Comparison of ENCODE assay signal across 8 mouse cellular contexts in the genomic region with DNA sequence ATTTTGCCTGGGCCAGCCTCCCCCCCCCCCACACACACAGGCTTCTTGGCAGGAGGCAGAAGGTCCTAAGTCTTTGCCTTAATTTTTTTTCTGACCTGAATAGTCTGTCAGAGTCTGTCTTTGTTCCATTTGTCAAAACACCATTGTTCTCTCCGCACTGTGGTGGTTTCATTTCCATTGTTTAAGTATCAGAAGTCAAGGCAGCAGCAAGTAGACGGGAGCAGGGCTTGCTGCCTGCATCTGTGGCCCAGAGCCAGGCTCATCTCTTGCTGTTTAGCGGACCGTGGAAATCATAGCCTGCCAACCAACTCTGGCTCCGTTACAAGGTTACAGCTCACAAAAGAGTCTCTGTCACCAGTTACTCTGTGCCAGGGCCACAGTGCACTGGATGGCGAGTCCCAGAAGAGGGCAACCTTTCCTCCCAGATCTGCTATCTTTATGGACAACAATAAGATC. TPM values are rescaled to one million over a fixed set of nuclear protein-coding genes. Genes with fewer than 3 reads are reported as not detected.
DNase-seq lines count a peak whose midpoint lies in the region; ATAC-seq and TF ChIP-seq lines count a peak whose summit lies in the region.

No protein-coding gene starts in this region.

- no peak for DNase-seq in ES-E14 (ENCODE audit: low read depth, low spot score)
- peak; percentile 93 for DNase-seq in adrenal gland, postnatal 14 days
- peak; percentile 18 for DNase-seq in forebrain, embryonic 10.5 days (ENCODE audit: extremely low spot score, low spot score)
- peak; percentile 85 for DNase-seq in heart, postnatal 4 days
- DNase-seq in layer of hippocampus, adult 11-12 months (ENCODE audit: low spot score): peak; percentile 88
- peak; percentile 67 to 84 for DNase-seq in lung, postnatal 4 days
- DNase-seq in spleen, adult 18-20 months: no peak

- H3K4me2 ChIP-seq in stomach, embryonic 15.5 days: no peak overlapping the region

- no peaks in the 10 kb centered on the region for H3K9me3 ChIP-seq in ES-E14 (ENCODE audit: control insufficient read depth, insufficient read depth, low read depth, low read length)
- H3K9me3 ChIP-seq in forebrain, embryonic 10.5 days: no peaks in the 10 kb centered on the region
- H3K9me3 ChIP-seq in stomach, embryonic 15.5 days: no peaks in the 10 kb centered on the region

- in situ Hi-C loops in ES-E14 (cut with MboI; ENCODE audit: low sequenced_read_pairs in 2 of 2, unreplicated experiment in 2 of 2): no loop called here

- ATAC-seq in stomach, embryonic 15.5 days (ENCODE audit: insufficient read depth, low FRiP score, low read depth): peak; percentile 56; the same call in 1 of the 2 replicates

- peaks cover 7 to 10% of the 10 kb centered on the region in 2 experiments; a peak in 3 of 4 replicates for H3K4me1 ChIP-seq in ES-E14 (ENCODE audit: control insufficient read depth in 2 of 2, insufficient read depth in 2 of 2, low read length in 2 of 2, poor library complexity in 1 of 2)
- peaks cover 13% of the 10 kb centered on the region for H3K4me1 ChIP-seq in forebrain, embryonic 10.5 days
- no peaks in the 10 kb centered on the region for H3K4me1 ChIP-seq in stomach, embryonic 15.5 days

- WGBS in forebrain, embryonic 10.5 days: 13% methylated on average over 6 of the region's 6 CpGs
- 30% methylated on average over 6 of the region's 6 CpGs for WGBS in stomach, embryonic 15.5 days

- H3K36me3 ChIP-seq in ES-E14 (ENCODE audit: control insufficient read depth, insufficient read depth, low read length, poor library complexity, severe bottlenecking): no peaks in the 10 kb centered on the region
- H3K36me3 ChIP-seq in forebrain, embryonic 10.5 days (replicated peaks): no peaks in the 10 kb centered on the region
- no peaks in the 10 kb centered on the region for H3K36me3 ChIP-seq in stomach, embryonic 15.5 days

- no peak overlapping the region for H3K9ac ChIP-seq in ES-E14 (ENCODE audit: insufficient read depth, low read depth, low read length, poor library complexity, severe bottlenecking)
- no peak overlapping the region for H3K9ac ChIP-seq in stomach, embryonic 15.5 days

- no peak overlapping the region for H3K27ac ChIP-seq in ES-E14 (ENCODE audit: insufficient read depth, low read depth, low read length, poor library complexity, severe bottlenecking)
- H3K27ac ChIP-seq in forebrain, embryonic 10.5 days: no peak overlapping the region
- no peak overlapping the region for H3K27ac ChIP-seq in stomach, embryonic 15.5 days

- peaks cover 41% of the 10 kb centered on the region for H3K27me3 ChIP-seq in forebrain, embryonic 10.5 days (ENCODE audit: poor library complexity, severe bottlenecking)
- peaks cover 7% of the 10 kb centered on the region for H3K27me3 ChIP-seq in stomach, embryonic 15.5 days (replicated peaks)

- H3K4me3 ChIP-seq in ES-E14 (ENCODE audit: insufficient read depth in 1 of 2, low read depth in 1 of 2, low read length in 2 of 2, poor library complexity in 1 of 2, severe bottlenecking in 1 of 2): no peak overlapping the region
- no peak overlapping the region for H3K4me3 ChIP-seq in forebrain, embryonic 10.5 days
- no peak overlapping the region for H3K4me3 ChIP-seq in stomach, embryonic 15.5 days (replicated peaks)

TF ChIP-seq in ES-E14, 5 proteins besides CTCF, POLR2A, EP300 and RAD21:
- peak; percentile 70 for TF ChIP-seq ZNF384 (IDR thresholded peaks at IDR 0.05; ENCODE audit: low read depth, low read length)
- no peak for TF ChIP-seq ZC3H11A (IDR thresholded peaks at IDR 0.05; ENCODE audit: borderline replicate concordance, low read depth, low read length)

RNA-seq across cellular contexts. Expression of a gene that starts 16.9 kb away (rescaled TPM):
- not detected in 2 replicates for total RNA-seq in ES-E14 (2012; rRNA removed)
- total RNA-seq in adrenal gland, postnatal 14 days (2021): not detected in 2 replicates
- polyA plus RNA-seq in forebrain, embryonic 10.5 days (2016; fragmentation: Nextera tagmentation; extraction: Ambion mirVana): not detected in 2 replicates
- total RNA-seq in heart, postnatal 4 days (2021): not detected
- not detected in 2 replicates for polyA plus RNA-seq in stomach, embryonic 15.5 days (2015; fragmentation: Nextera tagmentation; extraction: Ambion mirVana)

RNA-seq across cellular contexts. Expression of a gene that starts 17.6 kb away (rescaled TPM):
- 5.0 and 5.2 TPM in 2 replicates for total RNA-seq in ES-E14 (2012; rRNA removed)
- 2.7 and 3.2 TPM in 2 replicates for total RNA-seq in adrenal gland, postnatal 14 days (2021)
- polyA plus RNA-seq in forebrain, embryonic 10.5 days (2016; fragmentation: Nextera tagmentation; extraction: Ambion mirVana): 0.12 and 0.21 TPM in 2 replicates
- total RNA-seq in heart, postnatal 4 days (2021): 10 to 100 TPM; 19.7 to 21.5 TPM
- 22.3 and 23.3 TPM in 2 replicates for polyA plus RNA-seq in stomach, embryonic 15.5 days (2015; fragmentation: Nextera tagmentation; extraction: Ambion mirVana)

Comparison
In these comparisons a context has a peak if more than half of its experiments do, and no peak if none do; other contexts are left out.
1. DNase-seq: peak in adrenal gland, postnatal 14 days (single experiment), forebrain, embryonic 10.5 days (single experiment), heart, postnatal 4 days (single experiment), layer of hippocampus, adult 11-12 months (single experiment) and lung, postnatal 4 days (2 of 2); none in ES-E14 (single experiment) and spleen, adult 18-20 months (0 of 2).